Mouse (Mus musculus) gastrocnemius, adult 18-20 months (tissue): ENCODE measurements at regions not wholly inside any gene's neighbourhood (a gene's known extent, or its start where the extent isn't known, plus 50 kb on each side); places are given as distances from the start of the nearest gene placed in this dataset.

Experiments
- DNase-seq: peaks from one replicate; pipeline ENCODE4 v3.0.0; 2021; ENCODE audit warnings: low spot score

GRCm38 (mm10) chr10:122515698-122516097, 67.4 kb downstream of the Avpr1a start:
- no peak for DNase-seq

- DNase-seq: no peak
Observed at GRCm38 (mm10) chr10:122519274-122519790, 71.0 kb downstream of the Avpr1a start.

- no peak for DNase-seq
Observed at GRCm38 (mm10) chr10:122519981-122520380, 71.7 kb downstream of the Avpr1a start.

- no peak for DNase-seq
Observed at GRCm38 (mm10) chr10:122522631-122523030, 74.3 kb downstream of the Avpr1a start.

- no peak for DNase-seq
Observed at GRCm38 (mm10) chr10:122525360-122525759, 77.1 kb downstream of the Avpr1a start.

GRCm38 (mm10) chr10:122525807-122526206, 77.5 kb downstream of the Avpr1a start:
- no peak for DNase-seq

- peak; percentile 32 for DNase-seq
Observed at GRCm38 (mm10) chr10:122528222-122528621, 79.9 kb downstream of the Avpr1a start.

- DNase-seq: peak; percentile 41
Observed at GRCm38 (mm10) chr10:122528973-122529703, 80.8 kb downstream of the Avpr1a start.

GRCm38 (mm10) chr10:122534714-122535113, 86.4 kb downstream of the Avpr1a start:
- DNase-seq: peak; percentile 36

GRCm38 (mm10) chr10:122535137-122535536, 86.8 kb downstream of the Avpr1a start:
- no peak for DNase-seq

- DNase-seq: no peak
Observed at GRCm38 (mm10) chr10:122539655-122540054, 91.4 kb downstream of the Avpr1a start.

GRCm38 (mm10) chr10:122542573-122542972, 94.3 kb downstream of the Avpr1a start:
- DNase-seq: no peak

GRCm38 (mm10) chr10:122544096-122544720, 95.9 kb downstream of the Avpr1a start:
- DNase-seq: peak; percentile 27

GRCm38 (mm10) chr10:122545029-122545428, 96.7 kb downstream of the Avpr1a start:
- DNase-seq: no peak

GRCm38 (mm10) chr10:122551586-122551985, 103.3 kb downstream of the Avpr1a start:
- DNase-seq: no peak

- no peak for DNase-seq
Observed at GRCm38 (mm10) chr10:122553124-122553822, 105.0 kb downstream of the Avpr1a start.

GRCm38 (mm10) chr10:122553851-122554250, 105.6 kb downstream of the Avpr1a start:
- no peak for DNase-seq

- DNase-seq: no peak
Observed at GRCm38 (mm10) chr10:122558660-122559059, 110.4 kb downstream of the Avpr1a start.

GRCm38 (mm10) chr10:122560001-122560695, 111.8 kb downstream of the Avpr1a start:
- DNase-seq: no peak

- DNase-seq: no peak
Observed at GRCm38 (mm10) chr10:122561924-122562323, 113.6 kb downstream of the Avpr1a start.

GRCm38 (mm10) chr10:122562542-122562941, 114.2 kb downstream of the Avpr1a start:
- no peak for DNase-seq

- DNase-seq: no peak
Observed at GRCm38 (mm10) chr10:122563973-122564372, 114.6 kb upstream of the Ppm1h start.
